Mouse (Mus musculus): ENCODE results near the gene Cldn24.
"Not testable (repeated sequence)": the region's sequence is repeated elsewhere in the genome, so short reads cannot be mapped to it uniquely, and the experiment has no call there.

Cldn24 gene

GRCm38 (mm10) chr8:47821843-47822242 lies at the start of gene Cldn24:
Gene Cldn24 (plus strand): TSS chr8:47822143.
- no peak for DNase-seq (ENCODE audit: low spot score in 2 of 2)

- no peak for DNase-seq (ENCODE audit: low spot score in 2 of 2)
Observed at GRCm38 (mm10) chr8:47772986-47773385, 49.0 kb upstream of the Cldn24 start.

- DNase-seq (ENCODE audit: low spot score in 2 of 2), result no peak
Observed at GRCm38 (mm10) chr8:47777415-47777814, 44.5 kb upstream of the Cldn24 start.

GRCm38 (mm10) chr8:47779589-47779988 lies 42.4 kb upstream of the Cldn24 start:
- DNase-seq (ENCODE audit: low spot score in 2 of 2), result no peak

GRCm38 (mm10) chr8:47781881-47782280 lies 40.1 kb upstream of the Cldn24 start:
- no peak for DNase-seq (ENCODE audit: low spot score in 2 of 2)

- no peak for DNase-seq (ENCODE audit: low spot score in 2 of 2)
Observed at GRCm38 (mm10) chr8:47783544-47783943, 38.4 kb upstream of the Cldn24 start.

GRCm38 (mm10) chr8:47783944-47784343 lies 38.0 kb upstream of the Cldn24 start:
- no peak for DNase-seq (ENCODE audit: low spot score in 2 of 2)

GRCm38 (mm10) chr8:47784436-47784835 lies 37.5 kb upstream of the Cldn24 start:
- no peak for DNase-seq (ENCODE audit: low spot score in 2 of 2)

- no peak for DNase-seq (ENCODE audit: low spot score in 2 of 2)
Observed at GRCm38 (mm10) chr8:47786323-47786722, 35.6 kb upstream of the Cldn24 start.

GRCm38 (mm10) chr8:47787705-47788104 lies 34.2 kb upstream of the Cldn24 start:
- DNase-seq (ENCODE audit: low spot score in 2 of 2), result no peak

- no peak for DNase-seq (ENCODE audit: low spot score in 2 of 2)
Observed at GRCm38 (mm10) chr8:47791986-47792385, 30.0 kb upstream of the Cldn24 start.

GRCm38 (mm10) chr8:47799438-47799837 lies 22.5 kb upstream of the Cldn24 start:
- no peak for DNase-seq (ENCODE audit: low spot score in 2 of 2)

- DNase-seq (ENCODE audit: low spot score in 2 of 2), result no peak
Observed at GRCm38 (mm10) chr8:47802349-47802748, 19.6 kb upstream of the Cldn24 start.

GRCm38 (mm10) chr8:47804262-47804661 lies 17.7 kb upstream of the Cldn24 start:
- DNase-seq (ENCODE audit: low spot score in 2 of 2), result no peak

GRCm38 (mm10) chr8:47809970-47810665 lies 11.8 kb upstream of the Cldn24 start:
- DNase-seq (ENCODE audit: low spot score in 2 of 2), result no peak

GRCm38 (mm10) chr8:47810666-47811015 lies 11.3 kb upstream of the Cldn24 start:
- DNase-seq (ENCODE audit: low spot score in 2 of 2), result no peak

GRCm38 (mm10) chr8:47811221-47811620 lies 10.7 kb upstream of the Cldn24 start:
- no peak for DNase-seq (ENCODE audit: low spot score in 2 of 2)

- DNase-seq (ENCODE audit: low spot score in 2 of 2), result no peak
Observed at GRCm38 (mm10) chr8:47819034-47819433, 2.9 kb upstream of the Cldn24 start.

GRCm38 (mm10) chr8:47820914-47821772 lies 800 bp upstream of the Cldn24 start:
- DNase-seq (ENCODE audit: low spot score in 2 of 2), result no peak

- not testable (repeated sequence) for DNase-seq (ENCODE audit: low spot score in 2 of 2)
Observed at GRCm38 (mm10) chr8:47822541-47822940, 598 bp downstream of the Cldn24 start.

GRCm38 (mm10) chr8:47823777-47824176 lies 1.8 kb downstream of the Cldn24 start:
- no peak for DNase-seq (ENCODE audit: low spot score in 2 of 2)

- no peak for DNase-seq (ENCODE audit: low spot score in 2 of 2)
Observed at GRCm38 (mm10) chr8:47824182-47824581, 2.2 kb downstream of the Cldn24 start, which contains the start of gene Cldn22. Gene Cldn22 (plus strand): TSS chr8:47824482.

GRCm38 (mm10) chr8:47825596-47825995 lies 3.7 kb downstream of the Cldn24 start:
- DNase-seq (ENCODE audit: low spot score in 2 of 2), result no peak
